Mouse (Mus musculus) skeletal muscle tissue, adult 2 months (tissue): ENCODE measurements around the gene Tmem72.

Experiments used
- DNase-seq: peaks from one replicate; pipeline ENCODE4 v3.0.0-alpha.2; 2012; ENCODE audit warnings: low read depth, low spot score

Tmem72 gene

DNA sequence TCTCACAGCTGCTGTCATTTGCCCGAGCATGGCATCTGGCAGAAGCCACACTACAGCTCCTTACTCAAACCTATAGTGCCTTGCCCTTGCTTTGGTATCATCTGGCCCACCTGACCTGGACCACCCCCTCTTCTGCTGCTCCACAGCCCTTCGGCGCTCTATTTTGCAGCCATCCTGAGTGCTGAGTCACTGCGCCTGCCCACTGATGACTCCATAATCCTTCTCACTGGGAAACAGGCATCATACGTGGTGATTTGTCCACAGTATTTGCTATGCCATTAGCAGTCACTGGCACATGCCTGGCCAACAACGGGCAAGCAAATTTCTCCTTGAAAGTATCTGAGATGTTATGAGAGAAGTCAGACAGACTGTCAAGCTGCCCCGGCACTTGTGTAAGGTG, 66.9 kb downstream of the Tmem72 start:
- DNase-seq: no peak

DNA sequence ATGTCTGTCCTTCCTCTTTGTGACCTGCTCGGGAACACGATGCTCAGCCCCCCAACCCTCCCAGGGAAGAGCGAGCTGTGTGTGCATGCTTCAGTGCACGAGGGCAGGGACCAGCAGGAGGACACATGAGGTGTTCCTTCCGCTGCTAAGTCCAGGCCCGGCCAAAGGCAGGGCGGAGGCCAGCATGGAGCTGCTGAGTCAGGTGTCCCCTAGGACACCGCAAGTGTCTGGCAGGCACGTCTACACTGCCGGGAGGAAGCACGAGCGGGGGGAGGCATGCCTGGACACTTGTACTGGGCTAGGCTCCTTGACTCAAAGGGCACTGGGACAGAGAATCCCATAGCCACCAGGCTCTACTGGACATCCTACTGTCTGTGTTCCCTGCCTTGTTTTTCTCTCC, 69.0 kb downstream of the Tmem72 start:
- peak; percentile 88 for DNase-seq

DNA sequence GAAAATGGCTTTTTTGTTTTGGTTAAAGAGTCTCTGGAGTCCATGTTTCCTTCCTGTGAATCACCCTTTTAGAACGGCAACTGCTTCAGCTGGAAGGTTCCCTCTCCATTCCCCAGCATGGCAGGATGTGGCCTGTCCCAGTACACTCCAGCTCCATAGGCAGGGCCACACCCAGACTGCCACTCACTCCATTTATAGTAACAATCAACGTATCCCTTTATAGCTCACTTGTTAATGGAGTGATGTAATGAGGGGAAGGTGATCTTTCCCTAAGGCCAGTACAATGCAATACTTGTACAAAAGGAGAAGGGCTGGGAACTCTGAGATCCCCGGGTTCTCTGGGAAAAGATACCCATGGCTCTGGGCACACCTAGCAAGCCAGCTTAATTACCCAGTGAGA, 72.4 kb downstream of the Tmem72 start:
- DNase-seq: no peak

DNA sequence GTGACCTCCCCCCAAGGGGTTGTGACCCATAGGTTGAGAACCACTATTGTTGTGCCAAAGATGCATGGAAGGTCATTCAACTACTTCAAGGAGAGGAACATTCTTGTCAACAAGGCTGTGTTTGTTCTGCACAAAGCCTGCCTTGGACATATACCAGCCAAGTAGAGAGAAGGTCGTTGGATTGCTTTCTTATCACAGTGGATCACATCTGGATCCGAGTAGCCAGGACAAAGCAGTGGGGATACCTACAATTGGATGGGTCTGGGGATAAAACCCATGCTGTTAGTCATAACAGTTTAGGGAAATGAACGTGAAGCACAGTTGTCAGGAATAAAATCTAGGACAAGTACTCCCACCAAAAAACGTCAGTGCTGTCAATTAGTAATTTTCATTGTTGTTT, 72.8 kb downstream of the Tmem72 start:
- DNase-seq: no peak

DNA sequence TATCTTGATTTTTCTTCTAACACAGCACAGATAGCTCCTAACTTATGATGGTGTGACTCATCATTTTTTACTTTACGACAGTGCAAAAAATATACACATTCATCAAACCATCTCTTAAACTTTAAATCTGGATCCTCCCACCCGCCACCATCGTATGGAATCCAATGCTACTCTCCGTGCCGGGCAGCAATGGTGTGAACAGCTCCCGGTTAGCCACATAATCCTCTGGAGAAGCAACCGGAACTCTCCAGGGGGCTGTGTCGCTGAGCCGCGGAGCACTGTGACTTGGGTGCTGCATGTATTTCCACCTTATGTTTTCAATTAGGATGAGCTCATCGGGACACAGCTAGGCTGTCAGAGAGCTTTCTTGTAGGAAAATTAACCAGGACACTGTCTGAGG, 73.8 kb downstream of the Tmem72 start:
- DNase-seq: no peak

DNA sequence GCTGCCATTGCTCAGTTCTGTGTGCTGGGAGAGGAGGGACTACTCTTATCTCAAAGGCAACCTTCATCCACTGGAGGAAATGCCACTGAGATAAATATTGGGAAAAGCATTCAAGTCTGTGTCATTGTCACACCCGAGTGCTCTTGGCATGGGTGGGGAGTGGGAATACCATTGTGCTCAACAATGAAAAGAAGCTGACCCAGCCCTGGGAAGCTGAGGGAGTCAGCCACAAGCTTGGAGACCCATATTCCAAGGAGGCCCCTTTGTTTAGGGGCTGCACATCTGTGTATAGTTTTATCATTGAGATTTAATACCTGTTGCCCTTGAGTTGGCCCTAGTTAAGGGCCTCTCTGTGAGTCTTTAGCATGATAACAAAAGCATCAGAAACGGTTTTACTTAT, 77.0 kb downstream of the Tmem72 start:
- no peak for DNase-seq

DNA sequence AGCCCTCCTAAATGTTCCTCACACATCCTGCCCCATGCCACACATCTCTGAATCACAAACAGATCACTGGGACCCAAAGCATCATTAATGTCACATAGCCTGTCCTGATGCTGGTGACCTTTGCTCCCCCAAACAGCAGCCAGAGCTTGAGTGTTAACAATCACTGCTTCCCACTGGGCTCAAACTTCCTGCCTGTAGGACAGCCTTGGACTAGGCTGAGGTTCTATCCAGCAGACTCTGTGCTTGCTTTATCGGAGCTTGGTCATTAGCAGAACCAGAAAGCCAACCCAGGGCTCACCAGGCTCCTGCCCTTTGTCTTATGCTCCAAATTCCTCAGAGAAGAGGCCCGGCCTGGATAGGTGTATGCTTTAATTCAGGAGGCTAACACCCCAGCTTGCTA, 77.8 kb downstream of the Tmem72 start:
- DNase-seq: no peak

DNA sequence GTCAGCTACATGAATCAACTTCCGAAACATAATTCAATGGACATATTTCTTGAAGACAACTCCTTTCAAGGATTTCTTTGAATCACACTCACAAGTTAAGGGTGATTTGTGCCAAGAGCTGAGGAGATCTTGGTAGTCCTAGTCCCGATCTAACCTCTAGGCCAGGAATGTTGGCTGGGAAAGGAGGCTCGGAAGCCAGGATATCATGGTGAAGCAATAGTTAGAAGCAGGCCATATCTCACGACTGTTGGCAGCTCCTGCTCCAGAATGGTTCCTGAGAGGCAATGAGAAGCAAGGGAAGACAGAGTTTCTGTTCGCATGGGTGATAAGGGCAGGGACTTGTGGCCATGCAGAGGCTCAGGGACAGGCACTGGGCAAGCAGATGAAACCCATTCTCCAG, 79.2 kb downstream of the Tmem72 start:
- DNase-seq: peak; percentile 57

DNA sequence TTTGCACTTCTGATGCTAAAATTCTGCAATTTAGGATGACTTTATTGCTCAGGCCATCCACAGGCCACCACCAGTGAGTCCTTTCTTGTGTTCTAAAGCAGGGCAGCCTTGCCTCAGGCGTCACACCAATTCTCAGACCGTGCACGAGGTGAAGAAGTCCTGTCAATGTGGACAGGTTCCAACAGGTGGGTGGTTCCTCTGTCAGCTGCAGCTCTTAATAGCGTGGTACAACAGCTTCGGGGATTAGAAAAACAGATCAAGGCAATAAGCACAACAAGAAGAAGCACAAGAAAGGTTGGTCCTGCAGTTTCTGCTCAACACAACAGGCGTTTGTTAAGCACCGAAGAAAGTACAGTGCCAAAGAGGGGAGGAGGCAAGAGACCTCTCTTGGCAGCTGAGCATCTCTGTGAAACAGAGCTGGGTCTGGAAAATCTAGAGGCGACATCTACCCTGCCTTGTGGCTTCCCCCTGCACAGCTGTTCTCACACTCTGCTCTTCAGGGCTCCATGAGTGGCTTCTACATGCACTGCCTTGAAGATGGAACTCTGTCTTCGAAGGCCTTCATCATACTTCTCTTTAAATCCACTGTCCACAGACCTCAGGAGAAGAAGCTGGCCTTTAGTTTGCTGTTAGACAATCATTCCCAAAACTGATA, 80.0 kb downstream of the Tmem72 start:
- DNase-seq: no peak

DNA sequence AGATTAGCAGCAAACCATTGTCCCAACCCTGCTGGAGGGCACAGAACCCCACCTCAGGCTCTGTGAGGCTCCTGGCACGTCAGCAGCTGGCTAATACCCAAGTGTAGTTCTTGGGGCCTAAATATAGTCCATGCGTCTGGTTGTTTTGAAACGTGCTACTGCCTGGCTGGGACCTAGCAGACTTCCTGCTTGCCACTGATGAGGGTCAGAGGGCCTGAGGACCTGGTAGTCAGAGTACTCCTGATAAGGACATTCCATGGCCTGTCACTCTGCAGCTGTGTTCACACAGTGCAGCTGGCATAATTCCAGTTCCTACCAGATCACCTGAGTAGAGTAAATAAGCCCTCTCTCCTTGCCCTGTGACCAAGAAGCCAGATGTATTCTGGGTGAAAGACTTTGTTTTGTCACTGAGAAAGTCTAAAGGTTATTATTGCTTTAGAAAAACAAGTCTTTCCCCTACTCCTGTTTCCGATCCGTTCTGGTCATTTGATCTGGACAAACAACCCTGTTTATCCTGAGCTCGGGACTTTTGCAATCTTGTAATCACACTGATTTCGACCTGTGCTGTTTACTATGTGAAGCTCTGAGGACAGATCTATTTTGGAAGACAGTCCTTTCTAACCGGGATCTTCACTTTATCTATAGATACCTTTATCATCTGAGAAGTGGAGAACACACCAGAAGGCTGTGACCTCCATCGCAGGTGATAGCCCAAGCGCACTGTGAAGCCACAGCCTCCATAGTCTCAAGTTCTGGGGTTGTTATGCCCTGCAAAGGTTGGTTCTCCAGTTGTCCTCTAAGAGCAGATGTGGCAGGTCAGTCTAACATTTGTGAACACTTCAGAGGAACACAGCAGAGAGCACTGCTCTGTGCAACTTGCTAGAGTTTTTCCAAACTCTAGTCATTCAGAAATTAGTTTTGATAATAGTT, 81.2 kb downstream of the Tmem72 start:
- peak; percentile 75 for DNase-seq

DNA sequence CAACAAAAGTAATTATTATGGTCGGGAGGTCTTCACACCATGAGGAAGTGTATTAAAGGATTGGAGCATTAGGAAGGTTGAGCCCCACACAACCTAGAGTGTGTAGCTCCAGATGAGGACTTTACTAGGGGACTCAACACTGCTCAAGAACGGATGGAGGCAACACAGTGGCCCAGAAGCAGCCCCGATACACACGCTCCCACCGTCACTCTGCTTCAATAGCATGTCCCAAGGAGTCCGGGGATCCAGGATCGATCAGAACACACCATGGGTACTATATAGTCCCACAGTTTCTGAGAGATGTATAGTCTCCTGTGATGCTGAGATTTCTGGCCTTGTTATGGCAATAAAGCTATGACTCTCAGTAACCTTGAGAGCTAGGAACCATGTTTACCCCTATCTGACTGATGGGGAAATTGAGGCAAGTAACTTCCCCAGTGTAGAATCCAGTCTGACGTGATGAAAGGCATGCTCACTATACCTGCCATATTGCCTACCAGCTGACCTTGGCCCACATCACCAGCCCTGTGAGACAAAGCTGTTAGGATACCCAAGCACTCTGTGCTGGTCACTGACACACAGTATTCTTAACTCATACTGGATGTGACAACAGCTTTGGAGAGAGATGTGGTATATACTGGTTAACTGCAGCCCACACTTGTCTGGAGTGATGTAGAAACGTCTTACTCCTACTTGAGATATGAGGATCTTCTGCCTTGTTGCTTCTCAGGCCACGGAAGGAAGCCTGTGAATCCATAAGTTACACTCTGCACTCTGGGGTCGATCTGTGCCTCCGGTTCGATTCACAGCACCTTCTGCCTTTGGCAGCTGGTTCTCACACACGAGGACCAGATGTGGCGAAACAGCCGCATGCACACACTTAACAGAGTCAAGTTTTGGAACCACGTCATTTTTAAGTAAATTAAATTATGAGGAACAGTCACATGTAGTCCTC, 82.7 kb downstream of the Tmem72 start:
- no peak for DNase-seq

DNA sequence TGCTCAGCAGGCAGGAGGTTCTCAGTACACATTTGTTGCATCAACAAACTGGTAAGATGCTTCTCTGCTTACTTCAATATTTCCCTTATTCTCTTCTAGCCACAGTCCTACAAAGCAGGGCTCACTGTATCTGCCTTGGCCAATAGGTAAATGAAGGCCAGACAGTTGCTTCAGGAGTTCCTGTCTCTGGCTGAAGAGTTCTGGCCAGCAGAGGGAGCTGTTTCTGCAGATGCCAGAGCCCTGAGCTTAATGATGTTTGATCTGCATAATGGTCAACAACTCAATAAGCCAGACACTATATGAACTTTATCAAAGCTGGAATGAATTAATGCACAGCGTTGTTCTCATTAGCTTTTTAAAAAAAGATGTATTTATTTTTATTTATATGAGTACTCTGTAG, 84.6 kb downstream of the Tmem72 start:
- DNase-seq: peak; percentile 56

DNA sequence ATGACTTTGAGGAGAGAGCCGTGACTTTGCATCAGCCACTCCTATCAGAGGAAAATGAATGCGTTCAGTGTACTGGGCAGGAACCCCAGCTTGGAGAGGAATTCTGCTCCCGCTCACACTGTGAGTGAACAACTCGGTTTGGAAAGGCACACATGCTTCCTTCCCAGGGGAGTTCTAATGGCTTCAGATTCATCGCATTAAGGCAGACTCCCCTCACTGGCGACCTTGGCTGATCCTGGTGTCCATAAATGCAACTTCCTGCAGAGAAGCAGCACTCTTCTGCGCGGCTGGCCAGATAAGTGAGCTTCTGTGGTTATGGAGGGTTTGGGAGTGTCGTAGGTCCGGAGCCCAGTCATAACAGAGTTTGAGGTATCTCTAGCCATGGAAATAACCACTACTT, 86.9 kb downstream of the Tmem72 start:
- DNase-seq: no peak
